Mouse (Mus musculus) kidney, adult 9 months (tissue): ENCODE measurements around the gene Ublcp1.
"Not testable (repeated sequence)": the region's sequence is repeated elsewhere in the genome, so short reads cannot be mapped to it uniquely, and the experiment has no call there.

Experiments
- DNase-seq: peaks from one replicate; pipeline ENCODE4 v3.0.0; 2022

The Ublcp1 gene

DNA sequence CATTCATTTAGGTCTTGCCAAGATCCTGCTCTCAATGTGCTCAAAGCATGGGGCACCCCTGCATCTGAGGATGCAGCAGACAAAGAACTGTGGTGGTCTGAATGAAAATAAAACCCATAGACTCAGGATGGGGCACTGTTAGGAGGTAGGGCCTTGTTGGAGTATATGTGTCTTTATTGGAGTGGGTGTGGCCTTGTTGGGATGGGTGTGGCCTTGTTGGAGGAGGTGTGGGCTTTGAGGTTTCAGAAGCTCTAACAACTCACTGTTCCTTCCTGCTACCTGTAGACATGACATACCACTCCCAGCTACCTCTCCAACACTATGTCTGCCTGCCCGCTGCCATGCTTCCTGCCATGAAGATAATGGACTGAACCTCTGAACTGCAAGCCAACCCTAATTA lies 18.8 kb upstream of the Ublcp1 start:
- DNase-seq, result no peak

DNA sequence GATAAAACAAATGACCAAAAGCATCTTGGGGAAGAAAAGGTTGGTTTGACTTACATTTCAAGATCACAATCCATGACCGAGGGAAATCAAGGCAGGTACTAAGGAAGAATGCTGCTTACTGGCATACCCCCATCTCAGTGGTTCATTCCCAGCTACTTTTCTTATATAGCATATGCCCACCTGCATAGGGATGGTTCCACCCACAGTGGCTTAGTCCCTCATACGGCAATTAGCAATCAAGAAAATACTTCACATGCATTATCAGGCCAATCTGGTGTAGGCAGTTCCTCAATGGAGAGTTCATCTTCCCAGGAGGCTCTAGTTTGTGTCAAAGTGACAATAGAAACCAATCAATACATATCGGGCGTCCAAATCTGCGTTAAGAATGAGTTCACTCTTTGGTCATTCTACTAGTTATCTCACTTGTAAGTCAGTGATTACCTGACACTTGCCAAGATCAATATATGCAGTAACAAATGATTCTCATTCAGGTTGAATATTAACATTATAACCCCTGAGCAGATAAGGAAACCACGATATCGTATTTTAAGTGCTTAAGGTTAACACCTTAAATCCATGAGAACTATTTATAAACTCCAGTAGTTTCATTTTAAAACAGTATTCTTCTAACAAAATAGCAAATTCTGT lies 14.9 kb upstream of the Ublcp1 start:
- no peak for DNase-seq

DNA sequence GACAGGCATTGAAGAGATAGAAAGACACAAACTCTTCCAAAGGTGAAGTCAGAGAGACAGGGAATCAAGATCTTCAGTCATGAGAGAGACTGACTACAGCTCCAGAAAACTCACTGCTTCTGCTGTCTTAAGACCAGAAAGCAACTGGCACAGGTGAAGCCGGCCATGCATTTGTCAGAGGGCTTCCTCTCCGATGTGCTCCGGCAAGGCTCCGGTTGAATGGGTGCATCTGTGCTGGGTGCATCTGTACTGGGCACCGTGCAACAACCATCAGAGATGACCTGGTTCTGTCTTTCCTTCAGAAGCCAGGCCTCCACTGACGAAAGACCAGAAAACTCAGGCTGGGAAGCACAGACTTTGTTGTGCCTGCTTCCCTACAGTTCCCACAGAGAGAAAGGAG lies 9.9 kb upstream of the Ublcp1 start:
- no peak for DNase-seq

- DNase-seq, result no peak
These were observed 8.1 kb upstream of the Ublcp1 start for GRCm38 (mm10) chr11:44478382-44478781.

DNA sequence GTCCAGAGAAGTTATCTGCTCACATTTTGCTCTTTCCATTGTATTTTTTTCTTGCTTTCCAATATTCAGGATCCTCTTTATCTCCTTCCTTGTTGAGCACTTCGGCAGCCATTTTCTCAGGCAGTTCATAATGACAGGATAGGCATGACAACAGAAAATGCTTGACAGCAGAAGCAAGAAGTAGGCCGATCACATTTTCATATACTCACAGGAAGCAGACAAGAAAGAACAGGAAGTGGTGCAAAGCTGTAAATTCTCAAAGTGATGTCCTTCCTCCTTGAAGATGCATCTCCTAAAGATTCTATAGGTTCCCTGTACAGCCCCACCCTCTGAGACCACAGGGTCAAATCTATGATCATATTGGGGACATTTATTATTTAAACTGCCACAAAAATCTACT lies 6.1 kb upstream of the Ublcp1 start:
- DNase-seq, result no peak

- DNase-seq, result no peak
These were observed 5.2 kb upstream of the Ublcp1 start for GRCm38 (mm10) chr11:44475467-44475866.

- peak; percentile 34 for DNase-seq
These were observed 1.2 kb upstream of the Ublcp1 start for GRCm38 (mm10) chr11:44471337-44471995.

DNA sequence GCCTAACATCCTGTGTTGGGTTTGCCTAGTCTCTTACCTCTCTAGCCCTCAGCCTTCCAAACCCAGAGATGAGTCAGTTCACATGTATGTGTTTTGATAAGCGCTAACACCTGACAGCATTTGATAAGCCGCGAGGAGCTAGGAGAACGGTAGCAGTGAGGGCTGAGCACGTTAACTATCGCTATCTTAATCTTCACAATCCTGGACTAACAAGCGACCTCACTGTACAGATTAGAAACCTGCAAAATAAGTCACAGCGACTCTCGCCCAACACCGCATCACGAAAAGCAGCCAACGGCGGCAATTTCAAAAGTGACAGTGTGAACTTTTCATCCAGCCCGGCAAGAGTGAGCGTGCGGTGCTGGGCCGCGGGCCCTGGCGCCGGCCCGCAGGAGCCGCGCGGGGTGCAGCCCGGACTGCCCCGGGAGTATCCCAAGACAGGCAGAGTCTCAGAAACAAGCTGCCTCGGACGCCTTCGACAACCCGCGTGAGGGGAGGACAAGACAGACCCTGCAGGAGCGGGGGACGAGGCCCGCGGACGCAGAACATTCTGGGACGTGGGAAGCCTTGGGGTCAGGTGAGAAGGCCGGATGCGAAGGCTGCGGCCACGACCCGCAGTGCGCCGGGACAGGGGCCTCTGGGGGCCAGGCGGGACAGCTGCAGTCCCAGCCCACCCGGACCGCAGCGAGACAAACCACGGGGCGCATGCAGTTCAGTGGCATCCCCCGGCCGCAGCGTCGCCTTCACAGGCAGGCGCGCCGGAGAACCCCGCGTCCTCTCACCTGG lies 459 bp downstream of the Ublcp1 start:
- no peak for DNase-seq

DNA sequence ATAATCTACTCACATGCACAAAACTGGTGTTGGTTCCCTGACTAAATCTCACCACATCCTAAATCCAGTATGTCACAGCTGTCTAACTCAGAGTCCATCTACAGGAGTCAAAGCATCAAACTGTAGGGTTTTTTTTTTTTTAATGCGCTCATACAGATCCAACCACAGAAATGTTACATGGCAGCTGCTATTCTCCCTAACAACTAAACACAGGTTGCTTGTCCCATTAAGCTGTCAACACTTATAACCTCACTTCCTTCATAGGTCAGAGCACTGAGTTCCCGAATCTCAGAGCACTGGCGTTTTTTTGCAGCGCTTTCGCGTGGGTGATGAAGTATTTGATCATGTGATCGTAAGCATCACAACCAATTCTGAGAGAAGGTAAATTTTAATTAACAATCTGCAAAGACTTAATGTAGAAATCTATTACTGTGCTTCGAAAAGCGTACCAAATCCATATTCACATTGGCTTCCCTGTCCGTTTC lies 1.9 kb downstream of the Ublcp1 start:
- DNase-seq, result peak; percentile 20

DNA sequence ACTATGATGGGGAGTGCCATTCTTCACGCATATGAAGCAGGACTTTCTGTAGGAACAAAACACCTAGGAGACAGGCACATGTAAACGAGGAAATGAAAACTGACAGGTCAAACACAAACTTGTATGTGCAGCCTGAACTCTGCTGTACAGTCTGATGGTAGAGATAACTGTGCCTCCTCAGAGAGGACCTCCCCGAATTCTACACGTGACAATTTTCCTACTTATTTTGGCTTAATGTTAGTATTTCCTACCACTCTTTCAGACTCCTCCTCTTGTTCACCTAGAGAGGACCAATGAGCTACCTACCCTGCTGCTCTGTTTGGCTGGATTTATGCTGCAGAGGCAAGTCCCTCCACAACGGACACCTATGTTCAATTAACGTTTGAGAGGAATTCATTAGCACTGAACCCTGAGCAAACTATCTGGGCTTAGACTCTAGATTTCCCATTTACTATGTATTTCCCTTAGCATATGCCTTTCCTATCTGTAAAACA lies 3.3 kb downstream of the Ublcp1 start:
- no peak for DNase-seq

DNA sequence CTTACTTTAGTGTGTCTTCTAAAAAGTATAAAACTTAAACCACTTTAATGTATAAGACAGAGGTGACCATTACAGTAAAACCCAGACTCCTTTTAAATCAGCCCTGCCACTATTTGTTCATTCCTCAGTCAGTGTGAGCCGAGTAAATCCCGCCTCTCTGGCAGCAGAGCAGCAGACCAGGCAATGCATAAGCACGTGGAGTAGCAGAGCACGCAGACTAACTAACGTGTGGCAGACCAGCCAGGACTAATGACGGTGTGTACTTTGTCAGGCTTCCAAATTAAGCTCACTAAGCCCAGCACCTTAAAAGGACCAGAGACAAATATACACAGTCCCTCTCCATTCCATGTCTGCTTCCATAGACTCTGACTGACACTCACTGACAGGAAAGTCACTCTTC lies 8.8 kb downstream of the Ublcp1 start:
- peak; percentile 30 for DNase-seq

DNA sequence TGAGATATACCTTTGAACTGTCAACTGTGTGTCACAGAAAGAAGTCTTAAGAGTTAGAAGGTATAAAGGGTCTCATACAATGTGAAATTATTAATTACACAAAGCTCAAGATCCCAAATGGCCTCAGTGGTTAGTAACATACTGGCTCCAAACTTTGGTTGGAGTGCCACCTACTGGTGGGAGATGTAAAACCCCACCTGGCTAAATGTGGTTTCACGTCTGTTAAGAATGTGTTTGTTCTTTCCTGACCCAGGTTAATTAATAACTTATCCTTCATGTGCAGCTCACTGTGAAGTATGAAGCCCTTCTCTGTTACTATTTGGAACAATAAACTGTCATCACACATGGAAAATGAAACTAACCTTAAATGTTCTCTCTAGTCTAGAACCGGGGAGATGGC lies 16.9 kb downstream of the Ublcp1 start:
- DNase-seq, result peak; percentile 86

DNA sequence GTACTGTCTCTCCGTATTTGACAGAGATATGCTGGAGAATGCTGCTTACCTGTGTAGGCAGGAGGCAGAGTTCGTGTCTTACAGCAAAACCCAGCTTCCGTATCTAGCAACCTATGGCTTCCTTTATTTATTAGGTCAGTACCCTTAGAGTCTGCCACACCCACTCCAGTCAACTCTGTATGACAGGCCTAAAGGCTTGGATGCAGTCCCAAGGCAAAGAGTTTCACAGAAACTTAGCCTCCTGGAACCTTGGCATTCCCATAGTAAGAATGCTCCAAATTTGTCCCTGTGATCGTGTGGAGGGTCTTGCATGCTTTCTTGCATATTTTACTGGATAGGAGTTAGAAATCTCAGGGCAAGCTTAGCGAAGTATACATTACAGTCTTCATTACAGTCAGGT lies 18.3 kb downstream of the Ublcp1 start:
- DNase-seq, result not testable (repeated sequence)

DNA sequence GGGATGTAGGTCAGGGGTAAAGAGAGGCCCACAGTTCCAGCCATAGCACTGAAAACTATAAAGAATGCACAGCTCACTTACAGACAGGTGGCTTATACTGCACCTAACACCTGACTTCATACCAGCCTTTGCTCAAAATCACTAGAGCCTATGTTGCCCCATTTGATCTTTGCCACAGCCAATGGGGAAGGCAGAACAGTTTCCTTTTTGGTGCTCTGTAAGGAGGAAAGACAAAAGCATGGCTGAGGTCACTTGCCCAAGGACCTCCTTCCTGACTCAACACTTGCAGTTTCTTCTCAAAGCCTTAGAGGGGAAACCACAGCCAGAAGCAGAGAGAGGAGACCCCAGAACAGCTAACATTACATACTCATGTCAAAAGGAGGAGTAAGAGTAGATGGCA lies 19.3 kb downstream of the Ublcp1 start:
- DNase-seq, result no peak

- no peak for DNase-seq
These were observed 32.5 kb downstream of the Ublcp1 start for GRCm38 (mm10) chr11:44437786-44438185.

- no peak for DNase-seq
These were observed 40.3 kb downstream of the Ublcp1 start for GRCm38 (mm10) chr11:44430036-44430435.

DNA sequence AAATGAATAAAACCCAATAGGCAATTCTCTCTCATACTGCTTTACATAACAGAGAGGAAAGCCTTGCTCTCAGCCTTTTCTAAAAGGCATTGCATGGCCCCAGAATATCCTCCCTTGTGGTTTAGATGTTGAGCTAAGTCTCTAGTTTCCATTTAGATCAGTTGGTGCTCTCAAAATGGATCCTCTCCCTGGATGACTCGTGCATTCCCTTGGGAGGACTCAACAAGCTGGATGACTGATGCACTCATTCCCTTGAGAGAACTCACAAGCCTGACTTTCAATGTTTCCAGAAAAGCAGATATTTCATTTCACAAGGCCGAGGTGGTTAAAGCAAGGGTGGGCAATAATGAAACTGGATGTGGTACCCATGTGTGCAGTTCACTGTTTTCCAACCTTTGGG lies 42.3 kb downstream of the Ublcp1 start:
- no peak for DNase-seq

DNA sequence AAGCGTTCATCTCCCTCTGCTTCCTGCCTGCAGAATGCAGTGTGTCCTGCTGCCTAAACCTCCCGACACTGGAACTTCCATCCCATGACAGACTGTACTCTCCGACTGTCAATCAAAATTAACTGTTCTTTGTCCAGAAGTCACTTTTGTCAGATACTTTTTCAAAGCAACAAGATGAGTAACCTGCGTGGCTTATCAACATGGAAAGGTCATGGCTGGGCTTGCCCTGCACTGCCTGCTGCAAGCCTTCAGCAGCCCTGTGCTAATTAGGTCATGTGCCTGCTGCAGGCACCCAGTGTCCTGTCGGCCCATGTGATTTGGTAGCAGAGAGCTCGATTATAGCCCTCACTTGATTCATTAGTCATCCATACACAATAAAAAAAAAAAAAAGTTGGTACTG lies 44.7 kb downstream of the Ublcp1 start:
- DNase-seq, result no peak

- DNase-seq, result no peak
These were observed 45.3 kb downstream of the Ublcp1 start for GRCm38 (mm10) chr11:44425006-44425405.

DNA sequence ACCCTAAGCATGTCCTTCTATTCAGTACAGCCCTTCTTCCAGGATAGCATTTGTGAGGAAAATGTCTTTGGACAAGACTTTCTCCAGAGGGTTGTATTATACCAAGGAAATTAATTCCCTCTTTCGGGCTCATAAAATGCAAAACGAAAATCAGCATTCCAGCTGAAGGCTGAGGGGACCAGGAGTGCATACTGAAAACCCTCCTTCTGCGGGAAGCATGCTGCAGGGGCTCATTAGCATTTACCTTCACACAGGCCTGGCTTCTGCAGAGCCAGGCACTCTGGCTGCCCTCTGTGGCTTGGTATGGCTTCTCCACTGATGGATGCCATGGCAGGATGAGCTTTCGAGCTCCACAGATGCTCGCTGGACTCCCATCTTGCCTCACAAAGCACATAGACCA lies 46.3 kb downstream of the Ublcp1 start:
- no peak for DNase-seq

- no peak for DNase-seq
These were observed 47.0 kb downstream of the Ublcp1 start for GRCm38 (mm10) chr11:44423261-44423660.

DNA sequence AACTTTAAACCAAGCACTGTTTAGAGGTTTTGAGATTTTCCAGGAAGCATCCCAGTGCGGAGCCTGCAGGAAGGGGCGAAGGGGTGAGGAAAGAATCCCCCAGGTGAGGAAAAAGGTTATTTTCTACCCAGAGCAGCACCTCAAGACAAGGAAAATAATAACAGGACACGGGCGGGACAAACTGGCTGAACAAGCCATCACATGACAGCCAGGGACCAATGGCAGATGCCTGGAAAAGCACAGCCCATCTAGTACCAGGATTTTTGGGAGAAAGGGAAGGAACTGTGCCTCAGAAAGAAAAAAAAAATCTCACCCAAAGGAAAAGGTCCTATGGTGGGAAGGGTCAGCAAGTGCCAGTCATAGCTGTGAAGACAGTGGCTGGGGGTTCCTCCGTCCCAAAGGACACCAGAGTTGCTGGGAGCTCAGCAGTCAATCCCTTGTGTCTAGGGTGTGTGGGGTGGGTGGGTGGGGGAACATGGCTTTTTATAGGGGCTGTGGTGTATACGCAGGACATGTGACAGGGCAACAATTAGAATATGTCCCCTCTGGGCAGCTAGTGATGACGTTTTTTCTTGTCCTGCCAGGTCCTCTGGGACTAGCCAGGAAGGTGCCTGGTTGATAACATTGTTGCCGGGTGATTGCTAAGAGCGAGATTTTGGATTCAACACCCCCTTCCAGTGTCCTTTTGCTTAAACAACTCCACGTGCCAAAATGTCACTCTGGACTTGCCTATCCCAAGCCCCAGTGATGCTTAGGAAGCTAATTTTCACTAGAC lies 47.8 kb downstream of the Ublcp1 start:
- no peak for DNase-seq

GRCm38 (mm10) chr11:44417403-44417802 lies 52.9 kb downstream of the Ublcp1 start:
- DNase-seq, result no peak
